Mouse (Mus musculus): ENCODE measurements at regions not wholly inside any gene's neighbourhood (a gene's known extent, or its start where the extent isn't known, plus 50 kb on each side); places are given as distances from the start of the nearest gene placed in this dataset.

- 58% methylated on average over 4 of the region's 4 CpGs for WGBS
These were observed 354.2 kb upstream of the Col3a1 start for GRCm38 (mm10) chr1:44957125-44957524.

GRCm38 (mm10) chr1:44987171-44987570, 324.2 kb upstream of the Col3a1 start:
- Histone ChIP-seq H3K27me3 (ENCODE audit: control insufficient read depth, insufficient read depth, low read depth, low read length) (no peaks in the 10 kb centered on the region), H3K9me3 (ENCODE audit: control insufficient read depth, low read length) (no peaks in the 10 kb centered on the region), H3K36me3 (ENCODE audit: control insufficient read depth, insufficient read depth, low read length) (no peaks in the 10 kb centered on the region), H3K4me2 (ENCODE audit: low read depth, low read length) (no peak overlapping the region), H3K4me1 (replicated peaks; ENCODE audit: control insufficient read depth, insufficient read depth, low read length) (no peaks in the 10 kb centered on the region), H3K9ac (ENCODE audit: low read length) (no peak overlapping the region), H3K27ac (ENCODE audit: low read length) (no peak overlapping the region), H3K4me3 (ENCODE audit: low read length) (no peak overlapping the region)
- WGBS: 28% methylated on average over 3 of the region's 3 CpGs
- ATAC-seq (ENCODE audit: low read depth): peak; percentile 43

More at GRCm38 (mm10) chr1:44957125-44957524, 354.2 kb upstream of the Col3a1 start:
- H3K4me1 ChIP-seq (replicated peaks; ENCODE audit: control insufficient read depth, insufficient read depth, low read length): no peaks in the 10 kb centered on the region
- no peaks in the 10 kb centered on the region for H3K27me3 ChIP-seq (ENCODE audit: control insufficient read depth, insufficient read depth, low read depth, low read length)
- no peak overlapping the region for H3K4me2 ChIP-seq (ENCODE audit: low read depth, low read length)
- H3K9me3 ChIP-seq (ENCODE audit: control insufficient read depth, low read length): no peaks in the 10 kb centered on the region
- no peak overlapping the region for H3K9ac ChIP-seq (ENCODE audit: low read length)
- no peak overlapping the region for H3K4me3 ChIP-seq (ENCODE audit: low read length)
- no peak for ATAC-seq (ENCODE audit: low read depth)
- H3K27ac ChIP-seq (ENCODE audit: low read length): no peak overlapping the region
- H3K36me3 ChIP-seq (ENCODE audit: control insufficient read depth, insufficient read depth, low read length): no peaks in the 10 kb centered on the region

GRCm38 (mm10) chr1:45020516-45020915, 290.8 kb upstream of the Col3a1 start:
- no peak; the same call in 1 of the 2 replicates for ATAC-seq (ENCODE audit: low read depth)
- Histone ChIP-seq H3K9me3 (ENCODE audit: control insufficient read depth, low read length) (no peaks in the 10 kb centered on the region), H3K4me1 (replicated peaks; ENCODE audit: control insufficient read depth, insufficient read depth, low read length) (peaks cover 4% of the 10 kb centered on the region; the same call in 1 of the 2 replicates), H3K36me3 (ENCODE audit: control insufficient read depth, insufficient read depth, low read length) (no peaks in the 10 kb centered on the region), H3K4me2 (ENCODE audit: low read depth, low read length) (no peak overlapping the region), H3K4me3 (ENCODE audit: low read length) (no peak overlapping the region), H3K27me3 (ENCODE audit: control insufficient read depth, insufficient read depth, low read depth, low read length) (no peaks in the 10 kb centered on the region), H3K27ac (ENCODE audit: low read length) (peak overlapping the region; percentile 55), H3K9ac (ENCODE audit: low read length) (no peak overlapping the region)

- H3K36me3 ChIP-seq (ENCODE audit: control insufficient read depth, insufficient read depth, low read length): no peaks in the 10 kb centered on the region
- no peak overlapping the region for H3K27ac ChIP-seq (ENCODE audit: low read length)
- peaks cover 4% of the 10 kb centered on the region; the same call in 1 of the 2 replicates for H3K4me1 ChIP-seq (replicated peaks; ENCODE audit: control insufficient read depth, insufficient read depth, low read length)
- no peaks in the 10 kb centered on the region for H3K27me3 ChIP-seq (ENCODE audit: control insufficient read depth, insufficient read depth, low read depth, low read length)
- H3K9ac ChIP-seq (ENCODE audit: low read length): no peak overlapping the region
- H3K4me2 ChIP-seq (ENCODE audit: low read depth, low read length): no peak overlapping the region
- H3K4me3 ChIP-seq (ENCODE audit: low read length): no peak overlapping the region
- no peaks in the 10 kb centered on the region for H3K9me3 ChIP-seq (ENCODE audit: control insufficient read depth, low read length)
- ATAC-seq (ENCODE audit: low read depth): no peak
- 46% methylated on average over 2 of the region's 2 CpGs for WGBS
These were observed 290.1 kb upstream of the Col3a1 start for GRCm38 (mm10) chr1:45021234-45021633.

GRCm38 (mm10) chr1:45022146-45022841, 289.0 kb upstream of the Col3a1 start:
- H3K36me3 ChIP-seq (ENCODE audit: control insufficient read depth, insufficient read depth, low read length): no peaks in the 10 kb centered on the region
- no peak overlapping the region for H3K4me2 ChIP-seq (ENCODE audit: low read depth, low read length)
- peak overlapping the region; percentile 26 for H3K27ac ChIP-seq (ENCODE audit: low read length)
- no peak overlapping the region for H3K4me3 ChIP-seq (ENCODE audit: low read length)
- peaks cover 4% of the 10 kb centered on the region; the same call in 1 of the 2 replicates for H3K4me1 ChIP-seq (replicated peaks; ENCODE audit: control insufficient read depth, insufficient read depth, low read length)
- no peaks in the 10 kb centered on the region for H3K27me3 ChIP-seq (ENCODE audit: control insufficient read depth, insufficient read depth, low read depth, low read length)
- no peaks in the 10 kb centered on the region for H3K9me3 ChIP-seq (ENCODE audit: control insufficient read depth, low read length)
- 41% methylated on average over 1 of the region's 1 CpGs for WGBS
- ATAC-seq (ENCODE audit: low read depth): peak; percentile 94
- H3K9ac ChIP-seq (ENCODE audit: low read length): no peak overlapping the region

- H3K27me3 ChIP-seq (ENCODE audit: control insufficient read depth, insufficient read depth, low read depth, low read length): no peaks in the 10 kb centered on the region
- peak; percentile 15; the same call in 1 of the 2 replicates for ATAC-seq (ENCODE audit: low read depth)
- no peak overlapping the region for H3K4me2 ChIP-seq (ENCODE audit: low read depth, low read length)
- WGBS: 43% methylated on average over 3 of the region's 3 CpGs
- H3K4me1 ChIP-seq (replicated peaks; ENCODE audit: control insufficient read depth, insufficient read depth, low read length): peaks cover 4% of the 10 kb centered on the region; the same call in 1 of the 2 replicates
- peak overlapping the region; percentile 36; the same call in 1 of the 2 replicates for H3K27ac ChIP-seq (ENCODE audit: low read length)
- no peak overlapping the region for H3K9ac ChIP-seq (ENCODE audit: low read length)
- H3K36me3 ChIP-seq (ENCODE audit: control insufficient read depth, insufficient read depth, low read length): no peaks in the 10 kb centered on the region
- H3K9me3 ChIP-seq (ENCODE audit: control insufficient read depth, low read length): no peaks in the 10 kb centered on the region
- no peak overlapping the region for H3K4me3 ChIP-seq (ENCODE audit: low read length)
These were observed 288.0 kb upstream of the Col3a1 start for GRCm38 (mm10) chr1:45023336-45023735.

- H3K4me2 ChIP-seq (ENCODE audit: low read depth, low read length): no peak overlapping the region
- no peaks in the 10 kb centered on the region for H3K36me3 ChIP-seq (ENCODE audit: control insufficient read depth, insufficient read depth, low read length)
- H3K27ac ChIP-seq (ENCODE audit: low read length): no peak overlapping the region
- H3K9me3 ChIP-seq (ENCODE audit: control insufficient read depth, low read length): no peaks in the 10 kb centered on the region
- H3K4me1 ChIP-seq (replicated peaks; ENCODE audit: control insufficient read depth, insufficient read depth, low read length): no peaks in the 10 kb centered on the region
- peak; percentile 72 for ATAC-seq (ENCODE audit: low read depth)
- no peaks in the 10 kb centered on the region for H3K27me3 ChIP-seq (ENCODE audit: control insufficient read depth, insufficient read depth, low read depth, low read length)
- no peak overlapping the region for H3K4me3 ChIP-seq (ENCODE audit: low read length)
- 45% methylated on average over 4 of the region's 4 CpGs for WGBS
- H3K9ac ChIP-seq (ENCODE audit: low read length): no peak overlapping the region
These were observed 279.8 kb upstream of the Col3a1 start for GRCm38 (mm10) chr1:45031436-45032027.

- H3K4me1 ChIP-seq (replicated peaks; ENCODE audit: control insufficient read depth, insufficient read depth, low read length): no peaks in the 10 kb centered on the region
- no peak overlapping the region for H3K4me2 ChIP-seq (ENCODE audit: low read depth, low read length)
- no peaks in the 10 kb centered on the region for H3K36me3 ChIP-seq (ENCODE audit: control insufficient read depth, insufficient read depth, low read length)
- H3K9me3 ChIP-seq (ENCODE audit: control insufficient read depth, low read length): no peaks in the 10 kb centered on the region
- H3K27me3 ChIP-seq (ENCODE audit: control insufficient read depth, insufficient read depth, low read depth, low read length): no peaks in the 10 kb centered on the region
- H3K9ac ChIP-seq (ENCODE audit: low read length): no peak overlapping the region
- H3K27ac ChIP-seq (ENCODE audit: low read length): no peak overlapping the region
- H3K4me3 ChIP-seq (ENCODE audit: low read length): no peak overlapping the region
- 90% methylated on average over 7 of the region's 7 CpGs for WGBS
- ATAC-seq (ENCODE audit: low read depth): no peak
These were observed 278.0 kb upstream of the Col3a1 start for GRCm38 (mm10) chr1:45033343-45033742.

- no peaks in the 10 kb centered on the region for H3K36me3 ChIP-seq (ENCODE audit: control insufficient read depth, insufficient read depth, low read length)
- no peak overlapping the region for H3K4me2 ChIP-seq (ENCODE audit: low read depth, low read length)
- no peak overlapping the region for H3K4me3 ChIP-seq (ENCODE audit: low read length)
- no peaks in the 10 kb centered on the region for H3K4me1 ChIP-seq (replicated peaks; ENCODE audit: control insufficient read depth, insufficient read depth, low read length)
- no peaks in the 10 kb centered on the region for H3K27me3 ChIP-seq (ENCODE audit: control insufficient read depth, insufficient read depth, low read depth, low read length)
- no peak overlapping the region for H3K9ac ChIP-seq (ENCODE audit: low read length)
- H3K27ac ChIP-seq (ENCODE audit: low read length): no peak overlapping the region
- no peak for ATAC-seq (ENCODE audit: low read depth)
- WGBS: 79% methylated on average over 1 of the region's 1 CpGs
- no peaks in the 10 kb centered on the region for H3K9me3 ChIP-seq (ENCODE audit: control insufficient read depth, low read length)
These were observed 270.0 kb upstream of the Col3a1 start for GRCm38 (mm10) chr1:45041328-45041727.

Measured in lung, embryonic 16.5 days (tissue).